Mouse (Mus musculus) regulatory T cell (primary cell): Measurements from ENCODE around the gene Mrps33.

Experiments used
- in situ Hi-C: fragments of 300-600 bp; cut with MboI, MseI; formaldehyde crosslinking; loops from one replicate; pipeline ENCODE4 v1.15.1; 2025; ENCODE audit warnings: high pct_unique_total_duplicates

Mrps33 gene

DNA sequence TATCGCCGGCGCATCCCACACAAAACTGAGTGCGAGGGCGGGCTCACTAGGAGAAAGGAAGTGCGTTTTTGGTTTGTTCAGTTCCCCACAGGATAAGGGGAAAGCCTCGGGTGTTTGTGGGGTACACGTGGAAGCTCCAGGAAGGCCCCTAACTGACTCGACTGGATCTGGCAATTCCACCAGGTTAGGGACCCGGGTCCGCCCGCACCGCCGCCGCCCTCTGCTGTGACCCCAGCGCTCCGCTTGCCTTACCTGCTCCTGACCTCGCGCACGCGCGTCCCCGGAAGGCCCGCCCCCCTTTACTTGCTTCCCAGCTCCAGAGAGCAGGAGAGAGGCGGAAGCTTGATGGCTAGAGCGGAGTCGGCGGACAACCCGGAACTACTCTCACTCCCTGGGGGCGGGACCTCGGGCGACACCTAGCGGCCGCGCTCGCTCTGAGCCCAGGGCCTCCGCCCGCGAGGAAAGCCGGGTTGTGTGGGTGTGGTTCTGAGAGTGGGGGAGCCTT is at the start of gene Mrps33:
Gene Mrps33, minus strand, starts transcription at position 377 of the 505 bp plus-strand sequence.
- in situ Hi-C loops: loop anchor here (5.0 kb wide), 1 partner anchor 512 kb away; no protein-coding TSS in a partner anchor

DNA sequence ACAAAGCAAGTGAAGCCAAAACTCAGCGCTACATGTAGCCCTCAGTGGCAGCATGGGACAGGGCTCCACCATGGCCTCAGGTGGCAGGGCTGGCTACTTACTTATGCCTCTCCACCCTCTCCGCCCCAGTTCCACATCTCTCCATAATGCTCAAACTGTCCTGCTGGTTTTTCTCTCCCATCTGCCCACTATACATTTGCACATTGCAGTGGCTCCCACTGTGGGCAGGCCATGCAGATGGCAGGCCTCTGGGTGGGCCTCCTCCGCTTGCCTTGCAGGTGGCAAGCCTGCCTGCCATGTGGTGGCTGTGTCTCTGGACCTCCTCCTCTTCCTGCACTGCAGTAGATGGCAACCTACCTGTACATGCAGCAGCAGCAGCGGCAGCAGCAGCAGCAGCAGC is 38.9 kb upstream of the Mrps33 start:
- in situ Hi-C loops: no loop called here

DNA sequence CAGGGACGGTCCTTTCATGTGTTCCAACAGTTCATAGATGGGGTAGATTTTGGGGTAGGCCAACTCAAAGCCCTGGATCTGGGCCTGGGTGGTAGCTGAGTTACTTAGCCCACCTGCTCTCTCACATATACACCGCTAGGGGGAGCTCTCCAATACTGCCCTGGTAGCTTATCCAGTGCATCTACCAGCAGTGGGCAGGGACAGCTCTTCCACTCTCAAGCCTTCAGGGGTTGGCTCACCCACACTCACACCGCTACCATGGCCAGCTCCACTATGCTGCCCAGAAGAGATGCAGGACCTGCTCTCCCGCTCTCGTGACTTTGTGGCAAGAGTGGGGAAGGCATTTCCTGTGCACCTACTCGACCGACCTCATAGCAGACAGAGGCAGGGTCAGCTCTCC is 38.0 kb upstream of the Mrps33 start:
- in situ Hi-C loops: no loop called here

DNA sequence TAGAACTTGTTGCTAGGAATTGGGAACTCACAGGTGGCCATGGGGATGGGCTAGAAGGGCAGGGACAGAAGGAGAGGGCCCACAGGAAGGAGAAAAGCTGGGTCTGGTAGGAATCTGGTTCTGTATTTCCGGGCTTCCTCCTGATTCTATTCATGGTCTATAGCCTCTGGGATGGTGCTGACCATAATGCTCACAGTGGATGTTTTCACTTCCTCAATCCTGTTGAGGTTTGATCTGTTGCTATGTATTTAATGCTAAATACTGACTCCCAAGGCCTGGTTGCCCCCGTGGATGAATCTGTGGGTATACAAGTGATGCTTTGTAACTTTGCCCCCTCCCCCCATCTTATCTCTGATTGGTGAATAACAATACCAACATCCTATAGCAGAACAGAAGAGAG is 36.8 kb upstream of the Mrps33 start:
- in situ Hi-C loops: no loop called here

DNA sequence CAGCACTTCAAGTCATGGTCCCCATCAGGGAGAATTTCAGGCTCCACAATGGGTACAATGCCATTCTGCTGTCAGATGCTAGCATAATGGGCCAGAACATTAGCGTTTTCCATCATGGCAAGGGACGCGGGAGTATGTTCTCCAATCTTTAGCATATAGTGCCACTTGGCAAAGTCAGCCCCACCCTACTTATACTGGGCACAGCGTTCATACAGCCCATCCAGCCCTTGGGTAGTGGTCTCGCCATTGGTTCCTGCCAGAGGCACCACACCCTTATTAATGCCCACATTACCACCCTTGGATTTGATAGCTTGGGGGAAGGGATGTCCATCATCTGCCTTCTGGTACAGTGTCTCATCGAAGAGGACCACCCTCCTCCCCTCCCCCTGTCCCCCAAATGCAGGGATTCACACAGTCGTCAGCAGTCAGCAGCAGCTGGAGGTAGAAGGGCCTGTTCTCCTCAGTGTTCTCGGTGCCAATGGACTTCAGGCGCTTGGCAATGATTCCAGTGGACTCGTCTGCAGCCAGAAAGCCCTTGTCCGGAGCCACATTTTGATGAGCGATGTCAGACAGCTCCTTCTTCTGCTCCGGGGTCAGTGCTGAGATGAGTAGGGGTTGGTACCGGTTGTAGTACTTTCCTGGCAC is 33.0 kb upstream of the Mrps33 start:
- in situ Hi-C loops: no loop called here

DNA sequence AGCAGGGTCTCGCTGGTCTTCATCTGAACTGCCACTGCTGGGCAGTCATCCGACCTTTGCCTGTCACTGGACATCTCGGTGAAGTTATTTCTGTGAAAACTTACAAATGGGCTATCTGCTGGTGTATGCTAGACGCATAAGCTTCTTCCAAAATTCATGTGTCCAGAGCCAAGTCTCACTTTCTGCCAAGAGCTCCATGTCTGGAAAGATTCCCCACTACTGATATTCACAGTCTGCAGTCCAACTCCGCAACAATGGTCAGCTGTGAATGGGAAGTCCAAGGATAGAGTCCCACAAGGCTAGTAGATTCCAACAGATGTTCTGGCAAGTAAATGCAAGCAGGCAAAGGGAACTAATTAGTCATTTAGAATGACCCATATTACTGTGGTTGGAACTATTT is 17.9 kb upstream of the Mrps33 start:
- in situ Hi-C loops: no loop called here

DNA sequence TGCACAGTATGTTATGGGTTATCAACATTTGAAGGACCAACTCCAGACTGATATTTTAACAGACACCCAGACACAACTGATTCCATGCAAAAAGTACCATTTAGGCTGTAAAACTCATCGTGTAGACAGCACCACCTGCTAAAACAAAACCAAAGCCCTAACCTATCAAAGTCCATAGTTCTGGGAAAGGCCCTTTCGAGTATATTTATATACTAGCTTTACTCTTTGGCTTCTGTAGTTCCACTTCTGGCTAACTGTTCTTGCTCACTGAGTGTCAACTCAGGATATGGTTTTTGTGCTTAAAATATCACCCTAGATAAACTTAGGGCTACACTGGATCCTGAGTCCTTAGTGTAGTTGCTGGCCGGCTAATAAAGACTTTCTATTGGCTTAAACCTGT is 10.5 kb upstream of the Mrps33 start:
- in situ Hi-C loops: no loop called here

DNA sequence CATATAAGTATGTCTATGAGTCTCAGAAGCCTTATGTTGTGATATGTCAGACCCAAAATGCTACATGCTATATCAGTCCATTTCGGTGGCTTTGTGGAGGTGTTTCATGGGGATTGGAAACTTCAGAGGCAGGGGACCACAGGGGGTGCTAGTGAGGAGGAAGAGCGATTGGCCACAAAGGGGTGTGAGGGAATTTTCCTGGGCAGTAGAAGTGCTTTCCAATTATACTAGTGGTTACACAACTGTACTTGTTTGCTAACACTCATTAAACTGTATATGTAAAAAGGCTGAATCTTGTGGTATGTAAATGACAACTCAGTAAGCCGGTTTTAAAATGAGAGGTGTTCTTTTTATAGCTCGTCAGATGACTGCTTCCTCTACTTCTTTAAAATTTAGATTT is 8.1 kb upstream of the Mrps33 start:
- in situ Hi-C loops: no loop called here

DNA sequence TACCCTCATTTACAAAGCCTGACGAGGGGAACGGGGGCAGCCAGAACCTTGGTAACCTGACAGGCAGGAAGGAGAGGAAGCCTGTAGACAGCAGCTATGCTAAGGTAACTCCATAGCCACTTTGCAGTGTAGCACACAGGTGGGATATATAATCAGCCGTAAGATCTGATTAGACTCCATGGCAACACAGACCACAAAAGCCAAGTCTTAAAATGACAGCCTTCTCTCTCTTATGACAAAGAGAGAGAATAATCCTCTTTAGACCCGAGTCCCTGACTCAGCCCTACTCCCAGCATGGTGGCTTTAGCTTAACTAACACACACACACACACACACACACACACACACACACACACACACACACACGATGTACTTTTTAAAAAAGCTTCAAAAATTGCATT is 2.3 kb downstream of the Mrps33 start:
- in situ Hi-C loops: no loop called here

DNA sequence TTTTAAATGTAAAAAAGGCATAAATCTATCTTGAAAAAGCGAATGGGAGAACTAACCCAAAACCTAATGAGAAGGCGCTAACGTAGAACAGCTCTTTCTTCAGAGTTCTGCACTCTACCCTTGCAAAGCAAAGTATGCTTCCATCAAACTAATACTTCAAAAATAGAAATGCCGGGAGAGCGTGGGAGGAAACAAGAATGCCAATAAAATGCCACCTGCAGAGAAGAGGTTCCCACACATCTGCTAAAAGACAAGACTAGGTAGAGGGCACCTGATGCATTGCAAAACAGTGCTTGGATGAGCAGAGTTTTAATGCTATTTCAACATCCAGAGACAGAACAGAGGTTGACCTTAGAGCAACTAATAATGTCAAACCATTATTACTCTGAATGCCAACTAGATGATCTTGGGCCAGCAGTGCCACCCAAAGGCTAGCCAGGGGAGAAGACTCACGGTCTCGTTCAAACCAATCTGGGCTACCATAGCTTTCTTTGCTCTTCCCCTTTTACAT is 3.7 kb downstream of the Mrps33 start:
- in situ Hi-C loops: no loop called here

DNA sequence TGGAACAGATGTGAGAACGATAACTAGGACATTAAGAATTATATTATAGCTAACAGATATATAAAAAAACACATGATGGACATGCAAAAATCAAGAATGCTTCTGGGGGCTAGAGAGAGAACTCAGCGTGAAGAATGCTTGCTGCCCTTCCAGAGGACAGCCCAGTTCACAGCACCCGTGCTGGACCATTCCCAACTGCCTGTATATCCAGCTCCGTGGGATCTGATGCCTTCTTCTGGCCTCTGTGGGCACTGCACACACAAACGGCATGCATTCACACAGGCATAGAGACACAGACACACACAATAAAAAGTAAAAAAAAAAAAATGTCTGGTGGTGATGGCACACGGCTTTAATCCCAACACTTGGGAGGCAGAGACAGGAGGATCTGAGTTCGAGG is 4.5 kb downstream of the Mrps33 start:
- in situ Hi-C loops: no loop called here

DNA sequence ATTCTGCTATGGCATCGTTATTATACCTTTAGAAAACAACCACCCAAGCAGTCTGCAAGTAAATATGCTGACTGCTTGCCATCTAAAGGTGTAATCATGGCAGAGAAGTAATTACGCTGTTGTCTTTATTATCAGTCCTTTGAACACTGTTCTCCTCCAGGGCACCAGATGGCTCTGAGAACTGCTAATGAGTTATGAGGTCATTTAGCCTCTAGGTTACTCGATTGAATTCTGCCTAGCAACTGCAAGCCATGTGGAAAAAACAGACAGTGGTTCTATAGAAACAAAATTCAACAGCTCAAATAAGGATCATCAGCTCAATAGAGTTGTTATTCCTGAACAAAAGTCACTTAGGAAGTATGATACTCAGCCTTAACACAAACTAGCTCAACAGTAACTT is 4.9 kb downstream of the Mrps33 start:
- in situ Hi-C loops: no loop called here

DNA sequence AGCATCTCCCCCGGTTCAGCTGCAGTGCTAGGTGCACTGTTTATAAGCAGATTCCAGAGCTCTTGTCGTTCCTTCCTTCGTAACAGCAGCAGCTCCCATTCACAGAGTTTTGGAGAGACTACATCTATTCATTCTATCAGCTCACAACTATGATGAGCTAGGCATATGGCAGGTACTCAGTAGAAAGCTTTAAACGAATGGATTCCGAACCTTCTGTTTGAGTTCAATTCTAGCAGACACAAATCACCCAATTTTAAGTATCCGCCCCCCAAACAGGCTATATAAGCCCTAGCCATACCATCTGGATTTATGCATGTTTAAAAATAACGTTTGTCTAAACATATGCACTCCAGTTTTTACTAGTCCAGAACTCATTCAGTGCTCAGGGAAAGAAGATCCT is 9.8 kb downstream of the Mrps33 start:
- in situ Hi-C loops: no loop called here

DNA sequence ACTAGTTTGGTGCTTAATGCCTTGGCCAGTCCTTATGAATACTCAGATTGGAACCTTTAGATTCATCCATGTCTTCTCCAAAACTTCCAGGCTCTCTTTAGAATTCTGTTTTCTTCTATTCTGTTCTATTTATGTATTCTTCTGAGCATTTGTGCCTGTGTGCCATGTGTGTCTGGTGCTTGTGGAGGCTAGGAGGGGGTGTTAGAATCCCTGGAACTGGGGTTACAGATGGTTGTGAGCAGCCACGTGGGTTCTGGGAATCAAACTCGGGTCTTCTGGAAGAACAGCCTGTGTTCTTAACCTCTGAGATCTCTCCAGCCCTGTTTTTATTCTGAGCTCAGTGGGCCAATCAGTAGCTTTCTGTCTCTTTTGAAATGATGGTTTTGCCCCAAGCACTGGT is 13.7 kb downstream of the Mrps33 start:
- in situ Hi-C loops: no loop called here

DNA sequence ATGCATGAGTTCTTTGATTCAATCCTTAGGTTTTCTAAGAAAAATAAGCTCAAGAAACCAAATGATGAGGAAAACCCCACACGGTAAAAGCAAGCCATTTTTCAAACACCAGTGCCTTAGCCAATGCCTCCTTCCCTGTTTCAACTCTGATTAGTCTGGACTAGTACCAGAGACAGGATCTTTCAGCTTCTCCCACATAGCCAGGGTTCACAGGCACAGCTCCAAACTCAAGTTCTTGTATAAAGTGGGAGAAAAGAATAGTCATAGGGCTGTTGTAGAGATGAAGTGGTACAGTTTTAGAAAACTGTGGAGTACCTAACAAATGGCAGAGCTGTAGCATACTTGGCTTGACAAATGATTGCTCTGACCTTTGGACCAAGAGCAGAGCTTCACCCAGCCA is 14.6 kb downstream of the Mrps33 start:
- in situ Hi-C loops: no loop called here

DNA sequence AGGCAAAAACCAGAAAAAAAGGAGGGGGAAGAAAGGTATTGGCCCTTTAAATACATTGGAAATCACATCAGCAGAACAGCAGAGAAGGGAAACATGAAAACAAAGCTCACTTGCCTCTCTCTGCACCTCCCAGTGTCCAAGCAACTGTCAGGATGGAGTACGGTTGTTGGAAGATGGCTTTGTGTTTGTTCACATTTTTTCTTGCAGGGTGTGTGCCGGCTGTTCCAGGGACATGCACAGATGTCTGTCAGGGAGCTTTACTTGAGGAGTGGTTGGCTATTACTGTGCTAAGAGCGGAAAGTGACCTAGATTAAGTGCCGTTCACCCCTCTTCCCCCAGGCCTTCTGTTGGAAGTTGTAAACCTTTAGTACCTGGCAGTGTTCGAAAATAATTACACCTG is 19.0 kb downstream of the Mrps33 start:
- in situ Hi-C loops: no loop called here

DNA sequence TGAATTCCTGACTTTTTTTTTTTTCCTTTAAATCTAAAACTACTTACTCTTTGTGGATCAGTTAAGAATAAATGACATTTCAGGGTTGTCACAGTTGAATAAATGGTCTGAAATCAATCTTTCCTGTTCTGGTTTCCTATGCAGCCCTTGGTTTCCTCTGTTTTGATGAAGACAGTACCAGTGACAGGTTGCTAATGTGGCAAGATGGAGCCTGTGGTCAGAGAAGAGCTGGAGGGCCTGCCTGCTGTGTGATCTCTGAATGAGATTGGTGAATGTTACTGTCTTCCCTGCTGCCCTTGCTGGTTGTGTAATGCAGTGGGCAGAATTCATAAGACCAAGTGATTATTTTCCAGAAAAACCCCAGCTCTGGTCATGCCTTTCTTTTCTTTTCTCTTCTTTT is 22.4 kb downstream of the Mrps33 start:
- in situ Hi-C loops: loop anchor here (10.0 kb wide), 1 partner anchor 314 kb away; no protein-coding TSS in a partner anchor

DNA sequence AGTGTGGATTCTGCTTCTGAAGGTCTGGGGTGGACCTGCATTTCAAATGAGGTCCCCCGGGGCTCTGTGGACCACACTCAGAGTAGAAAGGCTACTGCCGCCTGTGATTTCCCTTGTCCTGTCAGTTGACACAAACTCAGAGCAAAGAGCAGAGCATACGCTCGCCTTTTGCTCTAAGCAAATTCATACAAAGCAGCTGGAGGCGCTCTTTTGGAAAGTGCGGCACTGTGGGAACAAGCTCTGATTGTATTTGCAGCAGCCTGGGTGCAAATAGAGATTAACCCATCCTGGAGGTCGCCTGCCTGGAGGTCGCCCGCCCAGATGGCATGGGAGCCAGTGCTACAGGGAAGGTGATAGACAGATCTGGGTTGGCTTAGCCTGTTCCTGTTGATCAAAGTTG is 23.0 kb downstream of the Mrps33 start:
- in situ Hi-C loops: loop anchor here (10.0 kb wide), 1 partner anchor 313 kb away; no protein-coding TSS in a partner anchor

DNA sequence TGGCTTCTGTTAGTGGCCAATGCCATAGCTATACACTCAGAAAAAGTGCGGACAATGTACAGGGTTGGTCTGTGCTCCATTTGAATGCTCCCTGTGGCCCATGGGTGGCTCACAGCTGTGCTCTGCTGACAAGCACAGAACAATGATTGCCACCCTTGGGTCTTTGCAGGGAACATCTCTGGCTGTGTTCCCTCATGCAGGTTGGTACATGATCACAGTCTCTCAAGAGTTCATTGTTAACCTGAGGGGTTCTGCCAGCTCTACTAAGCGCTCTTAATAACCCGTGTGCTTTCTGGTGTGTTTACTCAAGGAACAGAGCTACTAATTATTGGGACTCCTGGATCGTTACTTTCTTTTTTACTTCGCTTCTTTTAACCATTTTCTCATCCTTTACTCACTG is 24.8 kb downstream of the Mrps33 start:
- in situ Hi-C loops: loop anchor here (10.0 kb wide), 1 partner anchor 311 kb away; no protein-coding TSS in a partner anchor

DNA sequence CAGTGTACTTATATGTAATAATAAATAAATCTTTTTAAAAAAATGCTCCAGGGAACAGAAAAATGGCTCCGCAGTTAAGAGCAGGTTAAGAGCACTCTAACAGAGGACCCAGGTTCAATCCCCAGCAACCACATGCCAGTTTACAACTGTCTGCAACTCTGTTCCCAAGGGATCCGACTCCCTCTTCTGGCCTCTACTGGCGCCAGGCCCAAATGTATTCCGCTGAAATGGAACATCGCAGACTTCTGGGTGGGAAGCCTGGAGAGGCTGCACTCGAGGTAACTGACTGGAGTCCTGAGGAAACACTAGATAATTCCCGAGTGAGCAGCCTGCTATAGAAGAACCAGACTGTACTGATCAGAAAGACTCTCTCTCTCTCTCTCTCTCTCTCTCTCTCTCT is 27.3 kb downstream of the Mrps33 start:
- in situ Hi-C loops: loop anchor here (5.0 to 10.0 kb wide), 2 partner anchors 216 to 309 kb away; no protein-coding TSS in a partner anchor

DNA sequence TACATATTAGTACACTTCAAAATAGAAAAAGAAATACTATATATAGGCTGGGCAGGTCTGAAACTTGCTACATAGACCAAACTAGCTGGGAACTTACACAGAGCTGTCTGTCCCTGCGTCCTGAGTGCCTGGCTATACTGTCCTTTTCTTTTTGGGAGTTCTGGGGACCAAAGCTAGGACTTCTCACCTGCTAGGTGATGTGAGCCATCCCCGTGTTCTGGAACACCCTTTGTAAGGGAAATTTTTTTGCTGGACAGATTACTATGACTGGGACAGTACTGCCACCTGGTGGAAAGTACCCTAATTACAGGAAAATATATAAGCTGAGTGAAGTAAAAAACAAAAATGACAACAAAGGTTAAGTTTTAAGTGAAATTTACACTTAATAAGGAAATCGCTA is 28.2 kb downstream of the Mrps33 start:
- in situ Hi-C loops: loop anchor here (5.0 to 10.0 kb wide), 2 partner anchors 215 to 308 kb away; no protein-coding TSS in a partner anchor

DNA sequence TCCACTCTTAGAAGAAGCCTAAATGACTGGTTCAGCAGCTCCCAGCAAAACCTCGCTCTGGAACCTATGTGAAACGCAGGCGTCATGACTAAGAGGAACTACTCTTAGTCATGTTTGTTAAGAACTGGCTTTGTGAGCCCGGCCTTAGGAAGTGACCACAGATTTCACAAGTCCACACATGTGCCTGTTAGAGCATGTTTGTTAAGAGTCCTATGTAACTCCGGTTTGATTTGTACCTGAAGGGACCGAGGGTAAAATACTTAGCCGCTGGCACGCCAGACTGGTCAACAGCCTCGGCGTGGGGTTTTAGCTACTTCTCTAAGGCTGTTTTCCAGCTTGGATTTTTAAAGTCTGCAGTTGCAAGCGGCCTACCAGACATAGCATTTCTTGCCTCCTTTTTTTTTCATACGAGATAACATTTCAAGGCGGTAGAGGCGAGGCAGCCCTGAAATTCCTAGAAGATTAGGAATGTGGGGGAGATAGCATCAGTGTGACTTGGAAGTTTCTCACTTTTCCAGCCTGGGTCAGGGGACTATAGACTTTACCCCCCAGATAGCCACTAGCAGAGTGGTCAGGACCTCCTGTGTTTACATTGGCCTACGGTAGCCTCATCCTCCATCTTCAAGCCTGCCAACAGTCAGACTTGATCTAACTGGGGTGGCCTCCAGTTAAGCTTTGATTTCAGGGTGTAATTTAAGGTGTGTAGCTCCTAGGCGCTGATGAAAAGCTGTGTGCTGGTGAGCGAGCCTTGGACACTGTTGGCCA is 28.8 kb downstream of the Mrps33 start:
- in situ Hi-C loops: loop anchor here (5.0 to 10.0 kb wide), 2 partner anchors 215 to 307 kb away; no protein-coding TSS in a partner anchor
